In genomic region chr10:41544481-41545190, GRCm38 (mm10) we compare ENCODE assay signal across 9 mouse cellular contexts. TPM values are rescaled to one million over a fixed set of nuclear protein-coding genes. Genes with fewer than 3 reads are reported as not detected.
DNase-seq lines count a peak whose midpoint lies in the region; ATAC-seq lines count a peak whose summit lies in the region.
"Had no signal": no experiment of that assay in that cellular context is flagged by ENCODE, and none has a peak within 500 bp of the region (broad histone marks: within the 10 kb centered on the region; RNA-seq: fewer than 3 reads in every experiment).

No protein-coding gene starts in this region.

- WGBS in hindbrain, embryonic 14.5 days: 6% methylated on average over 7 of the region's 7 CpGs

- H3K9me3 ChIP-seq in hindbrain, embryonic 14.5 days (ENCODE audit: control insufficient read depth, low read length): peaks cover 8% of the 10 kb centered on the region

- peak; percentile 16 for DNase-seq in embryo, embryonic 10.5 days (ENCODE audit: low spot score)
- no peak for DNase-seq in embryo, embryonic 11 days
- peak; percentile 8 for DNase-seq in lung, postnatal 10 days
- DNase-seq in lung, postnatal 36 days: no peak
- peak; percentile 12 for DNase-seq in naive thymus-derived CD4-positive, alpha-beta T cell, adult 2 months (ENCODE audit: low read depth)
- no peak for DNase-seq in frontal cortex, postnatal 14 days (ENCODE audit: low spot score in 2 of 2)
- DNase-seq in hindbrain, embryonic 14.5 days (ENCODE audit: low spot score): no peak
- DNase-seq: cerebellum, postnatal 14 days had no signal

- H3K9ac ChIP-seq in hindbrain, embryonic 14.5 days: no peak overlapping the region

- H3K4me3 ChIP-seq in hindbrain, embryonic 14.5 days (replicated peaks; ENCODE audit: low read length): no peak overlapping the region

- H3K36me3 ChIP-seq in hindbrain, embryonic 14.5 days (replicated peaks; ENCODE audit: control insufficient read depth, insufficient read depth): no peaks in the 10 kb centered on the region

- no peak overlapping the region for H3K27ac ChIP-seq in hindbrain, embryonic 14.5 days

- no peaks in the 10 kb centered on the region for H3K27me3 ChIP-seq in hindbrain, embryonic 14.5 days (ENCODE audit: control insufficient read depth, insufficient read depth, low read length)

- H3K4me2 ChIP-seq in hindbrain, embryonic 14.5 days (replicated peaks): no peak overlapping the region

- ATAC-seq in inflammation-experienced regulatory T-cells, adult 6 months: peak; percentile 78
- ATAC-seq in hindbrain, embryonic 14.5 days (ENCODE audit: low FRiP score): no peak

- no peaks in the 10 kb centered on the region for H3K4me1 ChIP-seq in hindbrain, embryonic 14.5 days (replicated peaks; ENCODE audit: control insufficient read depth, insufficient read depth, low read length)

RNA-seq across cellular contexts. Expression of gene Cd164, which starts 25.4 kb away (rescaled TPM):
- polyA plus RNA-seq in inflammation-experienced regulatory T-cells, adult 6 months (2017; shearing (Covaris generic)): 100 to 1,000 TPM; 202 to 255 (median 243) TPM
- 68.4 and 75.7 TPM in 2 replicates for polyA plus RNA-seq in hindbrain, embryonic 14.5 days (2014; fragmentation: Nextera tagmentation; extraction: Ambion mirVana)

RNA-seq across cellular contexts. Expression of gene Ppil6, which starts 54.4 kb away (rescaled TPM):
- not detected for polyA plus RNA-seq in inflammation-experienced regulatory T-cells, adult 6 months (2017; shearing (Covaris generic))
- 2.3 and 6.1 TPM in 2 replicates for polyA plus RNA-seq in hindbrain, embryonic 14.5 days (2014; fragmentation: Nextera tagmentation; extraction: Ambion mirVana)

RNA-seq across cellular contexts. Expression of gene Smpd2, which starts 54.5 kb away (rescaled TPM):
- polyA plus RNA-seq in inflammation-experienced regulatory T-cells, adult 6 months (2017; shearing (Covaris generic)): 10 to 100 TPM; 19.3 to 29.5 (median 27.7) TPM
- polyA plus RNA-seq in hindbrain, embryonic 14.5 days (2014; fragmentation: Nextera tagmentation; extraction: Ambion mirVana): 36.3 and 37.9 TPM in 2 replicates

Comparison
In these comparisons a context has a peak if more than half of its experiments do, and no peak if none do; other contexts are left out.
1. DNase-seq: peak in embryo, embryonic 10.5 days (single experiment), lung, postnatal 10 days (single experiment) and naive thymus-derived CD4-positive, alpha-beta T cell, adult 2 months (single experiment); none in embryo, embryonic 11 days (single experiment), lung, postnatal 36 days (single experiment), frontal cortex, postnatal 14 days (0 of 2) and hindbrain, embryonic 14.5 days (single experiment).